Comparison of ENCODE assay signal across 8 mouse cellular contexts in genomic region chr5:93136956-93137586, GRCm38 (mm10). TPM values are rescaled to one million over a fixed set of nuclear protein-coding genes. Genes with fewer than 3 reads are reported as not detected.
DNase-seq lines count a peak whose midpoint lies in the region; ATAC-seq and TF ChIP-seq lines count a peak whose summit lies in the region.

No protein-coding gene starts in this region.

- H3K4me2 ChIP-seq in forebrain, embryonic 14.5 days (ENCODE audit: low read length) = no peak overlapping the region
- no peak overlapping the region for H3K4me2 ChIP-seq in lung, embryonic 15.5 days
- H3K4me2 ChIP-seq in liver, embryonic 12.5 days = no peak overlapping the region

- H3K4me3 ChIP-seq in left cerebral cortex, adult 2 months = no peak overlapping the region
- H3K4me3 ChIP-seq in forebrain, embryonic 14.5 days (ENCODE audit: low read depth, low read length) = no peak overlapping the region
- H3K4me3 ChIP-seq in lung, embryonic 15.5 days = no peak overlapping the region
- no peak overlapping the region for H3K4me3 ChIP-seq in liver, embryonic 12.5 days

- H3K27me3 ChIP-seq in forebrain, embryonic 14.5 days (replicated peaks; ENCODE audit: control insufficient read depth, insufficient read depth, low read length) = no peaks in the 10 kb centered on the region
- H3K27me3 ChIP-seq in lung, embryonic 15.5 days = no peaks in the 10 kb centered on the region
- H3K27me3 ChIP-seq in liver, embryonic 12.5 days (replicated peaks) = no peaks in the 10 kb centered on the region

- peaks cover 11% of the 10 kb centered on the region; the same call in 1 of the 2 replicates for H3K4me1 ChIP-seq in forebrain, embryonic 14.5 days (ENCODE audit: control insufficient read depth, insufficient read depth, low read length)
- H3K4me1 ChIP-seq in lung, embryonic 15.5 days = peaks cover 38% of the 10 kb centered on the region
- peaks cover 37% of the 10 kb centered on the region for H3K4me1 ChIP-seq in liver, embryonic 12.5 days

- 74% methylated on average over 5 of the region's 5 CpGs for WGBS in forebrain, embryonic 14.5 days
- WGBS in lung, embryonic 15.5 days = 46% methylated on average over 5 of the region's 5 CpGs
- WGBS in liver, embryonic 12.5 days (ENCODE audit: insufficient replicate concordance) = 49% methylated on average over 5 of the region's 5 CpGs

- peaks cover 28% of the 10 kb centered on the region; the same call in 1 of the 2 replicates for H3K36me3 ChIP-seq in forebrain, embryonic 14.5 days (ENCODE audit: control insufficient read depth, insufficient read depth, low read length)
- H3K36me3 ChIP-seq in lung, embryonic 15.5 days = peaks cover 25% of the 10 kb centered on the region; the same call in 1 of the 2 replicates
- peaks cover 49% of the 10 kb centered on the region for H3K36me3 ChIP-seq in liver, embryonic 12.5 days

- peak overlapping the region; percentile 70 for H3K27ac ChIP-seq in left cerebral cortex, adult 2 months
- peak overlapping the region; percentile 1; the same call in 1 of the 2 replicates for H3K27ac ChIP-seq in forebrain, embryonic 14.5 days (ENCODE audit: low read depth, low read length)
- peak overlapping the region; percentile 51 for H3K27ac ChIP-seq in lung, embryonic 15.5 days
- H3K27ac ChIP-seq in liver, embryonic 12.5 days = no peak overlapping the region

- DNase-seq in left cerebral cortex, adult 2 months (ENCODE audit: extremely low spot score in 1 of 2, low spot score in 2 of 2) = no peak
- no peak for DNase-seq in left cerebral cortex, adult 18-20 months (ENCODE audit: low spot score in 2 of 2)
- DNase-seq in forebrain, embryonic 14.5 days (ENCODE audit: low spot score) = peak; percentile 43
- peak; percentile 39 for DNase-seq in heart, postnatal 25 days (ENCODE audit: low spot score)
- peak; percentile 34 to 44 for DNase-seq in spleen, postnatal 14 days (ENCODE audit: low spot score in 2 of 2)
- DNase-seq in cerebellum, adult 8-10 months = no peak

- no peak overlapping the region for H3K9ac ChIP-seq in forebrain, embryonic 14.5 days (ENCODE audit: low read length)
- H3K9ac ChIP-seq in lung, embryonic 15.5 days = no peak overlapping the region
- H3K9ac ChIP-seq in liver, embryonic 12.5 days = no peak overlapping the region

- TF ChIP-seq CTCF in left cerebral cortex, adult 2 months (IDR thresholded peaks at IDR 0.05) = no peak

- ATAC-seq in forebrain, embryonic 14.5 days = peak; percentile 54
- ATAC-seq in lung, embryonic 15.5 days (ENCODE audit: borderline replicate concordance, extremely low read depth, low FRiP score, low TSS enrichment) = peak; percentile 36; the same call in 1 of the 2 replicates
- no peak for ATAC-seq in liver, embryonic 12.5 days

- no peaks in the 10 kb centered on the region for H3K9me3 ChIP-seq in forebrain, embryonic 14.5 days (replicated peaks; ENCODE audit: control insufficient read depth, low read length)
- H3K9me3 ChIP-seq in lung, embryonic 15.5 days = no peaks in the 10 kb centered on the region
- H3K9me3 ChIP-seq in liver, embryonic 12.5 days (replicated peaks) = peaks cover 12% of the 10 kb centered on the region

- intact Hi-C loops in left cerebral cortex, adult 2 months (cut with DNase I) = no loop called here
- intact Hi-C loops in heart, postnatal 25 days (cut with DNase I) = no loop called here

RNA-seq across cellular contexts. Expression of gene Sept11, which starts 43.8 kb away (rescaled TPM):
- 100 to 1,000 TPM; 197 to 203 TPM for total RNA-seq in left cerebral cortex, adult 2 months (2021)
- 100 to 1,000 TPM; 180 to 181 TPM for total RNA-seq in left cerebral cortex, adult 18-20 months (2021)
- 149 and 167 TPM in 2 replicates for polyA plus RNA-seq in forebrain, embryonic 14.5 days (2014; fragmentation: Nextera tagmentation; extraction: Ambion mirVana)
- 10 to 100 TPM; 35.0 to 35.2 TPM for total RNA-seq in heart, postnatal 25 days (2021)
- 161 and 168 TPM in 2 replicates for polyA plus RNA-seq in lung, embryonic 15.5 days (2015; fragmentation: Nextera tagmentation; extraction: Ambion mirVana)
- polyA plus RNA-seq in liver, embryonic 12.5 days (2016; fragmentation: Nextera tagmentation; extraction: Ambion mirVana) = 57.6 and 59.0 TPM in 2 replicates

Comparison
In these comparisons a context has a peak if more than half of its experiments do, and no peak if none do; other contexts are left out.
1. DNase-seq: peak in forebrain, embryonic 14.5 days (single experiment), heart, postnatal 25 days (single experiment) and spleen, postnatal 14 days (2 of 2); none in left cerebral cortex, adult 2 months (0 of 2), left cerebral cortex, adult 18-20 months (0 of 2) and cerebellum, adult 8-10 months (single experiment).
2. RNA of gene Sept11, which starts 43.8 kb away (total RNA-seq): 197 to 203 TPM in left cerebral cortex, adult 2 months and 180 to 181 TPM in left cerebral cortex, adult 18-20 months; 35.0 to 35.2 TPM in heart, postnatal 25 days; every median in the first group is over 4 times any median in the second.